Mouse (Mus musculus) embryonic facial prominence, embryonic 15.5 days (tissue): ENCODE measurements around the gene Ift52. TPM values are rescaled to one million over a fixed set of nuclear protein-coding genes. Genes with fewer than 3 reads are reported as not detected.

Experiments used
- ATAC-seq: fragments of 200-750 bp; cut with Nextera tagmentation; 2 replicates; pipeline ENCODE4 v1.8.0; 2017; ENCODE audit warnings: low read depth, moderate TSS enrichment; ENCODE audit not compliant: insufficient number of reproducible peaks, low FRiP score, low TSS enrichment
- H3K27ac ChIP-seq: fragments of 300-500 bp; sonication (generic); replicated peaks from 2 replicates; pipeline ENCODE4 v1.5.1; 2015; ENCODE audit warnings: mild to moderate bottlenecking, inconsistent platforms
- H3K27me3 ChIP-seq: fragments of 300-500 bp; sonication (generic); 2 replicates; pipeline ENCODE4 v1.6.1; 2015; ENCODE audit warnings: inconsistent platforms
- H3K36me3 ChIP-seq: fragments of 300-500 bp; sonication (generic); 2 replicates; pipeline ENCODE4 v1.6.1; 2015; ENCODE audit warnings: mild to moderate bottlenecking, inconsistent platforms
- H3K4me1 ChIP-seq: fragments of 300-500 bp; sonication (generic); 2 replicates; pipeline ENCODE4 v1.6.1; 2015; ENCODE audit warnings: inconsistent platforms
- H3K4me2 ChIP-seq: fragments of 300-500 bp; sonication (generic); replicated peaks from 2 replicates; pipeline ENCODE4 v1.6.1; 2015; ENCODE audit warnings: mild to moderate bottlenecking, inconsistent platforms
- H3K4me3 ChIP-seq: fragments of 300-500 bp; sonication (generic); replicated peaks from 2 replicates; pipeline ENCODE4 v1.5.1; 2015; ENCODE audit warnings: mild to moderate bottlenecking, inconsistent platforms
- H3K9ac ChIP-seq: fragments of 300-500 bp; sonication (generic); 2 replicates; pipeline ENCODE4 v1.6.1; 2015; ENCODE audit warnings: inconsistent platforms
- H3K9me3 ChIP-seq: fragments of 300-500 bp; sonication (generic); replicated peaks from 2 replicates; pipeline ENCODE4 v1.6.1; 2016; ENCODE audit warnings: inconsistent platforms
- WGBS: fragments of 180-500 bp; shearing (Covaris S2); methylation state at CpG from one replicate; pipeline ENCODE4 v1.1.7; 2015; 5-methylcytosine and 5-hydroxymethylcytosine counted together
- polyA plus RNA-seq: library from polyadenylated mRNA; unstranded; fragments of >200 nt; fragmentation: Nextera tagmentation; extraction: Ambion mirVana; gene quantifications from 2 replicates; pipeline ENCODE4 v1.2.1, GENCODE M21; 2015

Ift52 gene
- 45.3 and 51.7 TPM in 2 replicates for polyA plus RNA-seq

GRCm38 (mm10) chr2:163016916-163017743, at the start of gene Ift52:
Gene Ift52, plus strand, starts transcription at chr2:163017354.
- H3K27me3 ChIP-seq = no peaks in the 10 kb centered on the region
- peak within 1 kb of the TSS; percentile 99 for H3K4me3 ChIP-seq
- H3K4me2 ChIP-seq = peak within 1 kb of the TSS; percentile 53
- H3K36me3 ChIP-seq = no peaks in the 10 kb centered on the region
- H3K4me1 ChIP-seq = peaks cover 12% of the 10 kb centered on the region; the same call in 1 of the 2 replicates
- peak within 1 kb of the TSS; percentile 85 for H3K9ac ChIP-seq
- peak; percentile 92 for ATAC-seq
- WGBS = under 1% methylated on average over 57 of the region's 57 CpGs
- no peaks in the 10 kb centered on the region for H3K9me3 ChIP-seq
- H3K27ac ChIP-seq = peak within 1 kb of the TSS; percentile 79

DNA sequence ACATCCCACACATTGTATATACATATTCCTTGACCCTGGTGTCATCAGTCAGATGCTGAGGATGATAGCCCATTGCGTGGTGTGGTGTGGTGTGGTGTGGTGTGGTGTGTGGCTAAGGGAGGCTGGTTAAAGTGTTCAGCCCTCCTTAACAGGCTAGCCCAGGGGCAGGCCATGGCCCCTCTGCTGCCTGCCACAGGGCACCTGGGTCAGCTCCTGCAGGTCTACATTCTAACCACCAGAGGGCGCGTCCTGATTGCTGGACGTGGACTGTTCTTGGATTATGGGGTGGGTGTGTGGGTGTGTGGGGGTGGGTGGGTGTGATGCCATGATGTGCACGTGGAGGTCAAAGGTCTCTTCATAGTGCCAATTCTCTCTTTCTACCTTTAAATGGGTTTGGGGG, 48.8 kb upstream of the Ift52 start:
- no peak for ATAC-seq
- H3K4me3 ChIP-seq = no peak overlapping the region

DNA sequence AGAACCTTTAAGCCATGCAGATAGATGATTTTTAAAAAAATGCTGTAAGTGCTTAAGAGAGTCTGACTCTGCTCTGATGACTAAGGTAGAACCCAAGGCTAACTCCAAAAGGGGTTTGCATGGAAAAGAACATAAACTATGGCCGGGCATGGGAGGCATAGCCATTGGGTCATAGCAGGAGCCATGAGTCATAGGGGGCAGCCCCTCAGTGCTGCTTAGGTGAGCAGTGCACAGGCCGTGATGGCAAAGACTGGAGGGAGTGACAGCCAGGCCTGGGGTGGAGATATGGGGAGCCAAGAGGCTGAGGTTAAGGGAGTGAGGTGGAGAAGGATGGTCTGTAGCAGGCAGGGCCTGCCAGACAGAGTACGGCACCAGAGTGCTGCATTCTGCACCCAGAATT, 48.1 kb upstream of the Ift52 start:
- Histone ChIP-seq H3K36me3 (no peaks in the 10 kb centered on the region), H3K27me3 (no peaks in the 10 kb centered on the region), H3K4me3 (no peak overlapping the region), H3K4me2 (no peak overlapping the region), H3K27ac (no peak overlapping the region), H3K4me1 (peaks cover 10% of the 10 kb centered on the region), H3K9me3 (no peaks in the 10 kb centered on the region), H3K9ac (no peak overlapping the region)
- 85% methylated on average over 3 of the region's 3 CpGs for WGBS
- ATAC-seq = no peak

More for the DNA sequence above, 48.8 kb upstream of the Ift52 start:
- Histone ChIP-seq H3K4me2 (no peak overlapping the region), H3K9me3 (no peaks in the 10 kb centered on the region), H3K4me1 (peaks cover 2% of the 10 kb centered on the region), H3K36me3 (no peaks in the 10 kb centered on the region), H3K27me3 (no peaks in the 10 kb centered on the region), H3K9ac (no peak overlapping the region), H3K27ac (no peak overlapping the region)
- WGBS = 12% methylated on average over 5 of the region's 5 CpGs

GRCm38 (mm10) chr2:162970896-162971295, 46.3 kb upstream of the Ift52 start:
- no peak for ATAC-seq
- Histone ChIP-seq H3K4me2 (no peak overlapping the region), H3K27me3 (no peaks in the 10 kb centered on the region), H3K4me3 (no peak overlapping the region), H3K36me3 (no peaks in the 10 kb centered on the region), H3K27ac (no peak overlapping the region), H3K9me3 (no peaks in the 10 kb centered on the region), H3K9ac (no peak overlapping the region), H3K4me1 (peaks cover 23% of the 10 kb centered on the region)
- WGBS = 82% methylated on average over 6 of the region's 6 CpGs

DNA sequence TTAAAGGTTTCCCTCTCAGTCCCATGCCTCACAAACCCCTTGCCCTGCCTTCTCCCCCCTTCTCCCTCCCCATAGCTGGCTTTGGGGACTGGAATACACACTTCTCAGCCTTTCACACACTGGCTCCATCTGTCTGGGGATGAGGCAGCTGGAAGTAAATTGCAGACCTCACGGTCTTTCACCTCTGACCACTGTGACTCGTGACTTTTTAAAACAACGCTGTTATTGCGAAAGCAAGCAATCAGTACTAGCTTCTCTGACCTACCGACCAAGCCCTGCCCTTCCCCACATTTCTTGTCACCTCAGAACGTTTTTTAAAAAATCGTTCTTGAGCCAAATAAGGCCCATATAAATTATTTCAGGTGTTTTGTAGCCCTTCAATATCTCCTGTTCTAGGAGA, 44.4 kb upstream of the Ift52 start:
- ATAC-seq = no peak
- Histone ChIP-seq H3K9me3 (no peaks in the 10 kb centered on the region), H3K27me3 (no peaks in the 10 kb centered on the region), H3K27ac (no peak overlapping the region), H3K36me3 (no peaks in the 10 kb centered on the region), H3K4me2 (no peak overlapping the region), H3K4me1 (peaks cover 23% of the 10 kb centered on the region), H3K9ac (no peak overlapping the region), H3K4me3 (no peak overlapping the region)
- WGBS = 57% methylated on average over 7 of the region's 7 CpGs

GRCm38 (mm10) chr2:162973206-162973605, 43.9 kb upstream of the Ift52 start:
- H3K9ac ChIP-seq = no peak overlapping the region
- no peak overlapping the region for H3K4me2 ChIP-seq
- no peaks in the 10 kb centered on the region for H3K9me3 ChIP-seq
- ATAC-seq = no peak
- no peak overlapping the region for H3K4me3 ChIP-seq
- no peaks in the 10 kb centered on the region for H3K36me3 ChIP-seq
- H3K27me3 ChIP-seq = no peaks in the 10 kb centered on the region
- 65% methylated on average over 5 of the region's 5 CpGs for WGBS
- no peak overlapping the region for H3K27ac ChIP-seq
- peaks cover 23% of the 10 kb centered on the region for H3K4me1 ChIP-seq

DNA sequence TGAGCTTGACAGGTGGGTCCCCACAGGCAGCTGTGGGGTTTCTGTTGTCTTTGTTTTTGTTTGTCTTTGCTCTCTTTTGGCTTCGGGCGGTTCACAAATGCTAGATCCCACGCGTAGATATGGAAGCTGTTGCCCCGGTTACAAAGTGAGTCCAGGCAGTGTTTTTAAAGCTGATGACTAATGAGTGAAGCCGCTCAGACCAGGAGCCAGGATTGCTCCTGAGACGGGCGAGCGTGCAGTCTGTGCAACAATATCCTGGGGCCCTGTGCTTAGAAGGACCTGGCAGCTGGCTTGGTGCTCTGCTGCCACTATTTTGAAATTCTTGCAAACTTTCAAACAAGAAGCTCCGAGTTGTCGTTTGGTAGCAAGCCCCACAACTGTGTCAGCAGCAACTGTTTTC, 43.5 kb upstream of the Ift52 start:
- Histone ChIP-seq H3K9me3 (no peaks in the 10 kb centered on the region), H3K4me3 (no peak overlapping the region), H3K4me1 (peaks cover 23% of the 10 kb centered on the region), H3K27me3 (no peaks in the 10 kb centered on the region), H3K27ac (no peak overlapping the region), H3K4me2 (0 out of 2 replicates have a peak overlapping the region, but pooled peaks have one; percentile 6), H3K9ac (no peak overlapping the region), H3K36me3 (no peaks in the 10 kb centered on the region)
- 24% methylated on average over 11 of the region's 11 CpGs for WGBS
- ATAC-seq = no peak

DNA sequence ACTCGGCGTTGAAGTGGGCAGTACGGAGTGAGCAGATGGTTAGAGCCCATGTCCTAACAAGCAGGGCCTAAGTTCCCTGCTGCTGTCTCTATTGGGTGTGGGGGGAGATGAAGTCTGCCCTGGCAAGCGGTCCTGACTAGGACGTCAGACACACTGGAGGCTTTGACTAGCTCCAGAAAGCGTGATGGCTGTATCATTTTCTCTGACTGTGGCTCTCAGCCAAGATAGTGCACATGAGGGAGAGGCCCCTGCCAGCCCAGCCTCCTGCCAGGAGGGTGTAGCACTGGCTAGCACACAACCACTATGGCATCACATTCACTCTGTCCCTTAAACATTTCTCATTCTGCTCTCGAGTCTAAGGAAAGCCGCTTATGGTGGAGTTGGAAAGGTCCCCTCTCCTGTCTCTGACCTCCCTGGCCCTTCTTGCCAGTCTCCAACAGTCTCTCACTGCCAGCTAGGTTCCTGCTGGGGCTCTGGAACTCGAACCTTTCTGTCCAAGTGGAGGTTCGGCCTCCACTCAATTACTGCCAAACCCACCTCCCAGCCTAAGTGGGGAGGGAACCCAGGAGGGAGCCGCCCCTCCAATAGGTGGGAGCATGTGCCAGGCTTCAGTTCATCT, 41.9 kb upstream of the Ift52 start:
- H3K9ac ChIP-seq = no peak overlapping the region
- no peaks in the 10 kb centered on the region for H3K36me3 ChIP-seq
- H3K9me3 ChIP-seq = no peaks in the 10 kb centered on the region
- H3K4me1 ChIP-seq = peaks cover 23% of the 10 kb centered on the region
- 0 out of 2 replicates have a peak, but pooled peaks have one; percentile 41 for ATAC-seq
- no peak overlapping the region for H3K4me2 ChIP-seq
- H3K4me3 ChIP-seq = no peak overlapping the region
- 68% methylated on average over 11 of the region's 11 CpGs for WGBS
- H3K27me3 ChIP-seq = no peaks in the 10 kb centered on the region
- H3K27ac ChIP-seq = no peak overlapping the region

DNA sequence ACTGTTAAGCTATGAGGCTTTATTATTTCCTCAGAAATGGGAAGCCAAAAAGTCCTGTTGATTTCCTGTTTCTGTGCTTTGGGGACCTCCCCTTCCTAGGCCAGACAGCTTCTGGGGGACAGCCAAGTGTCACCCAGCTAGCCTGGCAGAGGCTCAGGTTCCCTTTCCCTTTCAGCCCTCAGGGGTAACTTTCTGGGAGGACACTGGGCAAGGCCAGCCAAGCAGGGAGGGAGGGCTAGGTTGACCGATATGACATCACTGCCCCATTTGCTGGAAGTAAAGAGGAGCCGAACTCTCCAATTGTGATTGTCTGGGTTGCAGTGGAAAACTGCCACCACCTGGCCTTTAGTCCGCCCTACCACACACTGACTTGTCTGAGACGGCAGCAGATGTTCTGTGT, 41.2 kb upstream of the Ift52 start:
- 57% methylated on average over 4 of the region's 4 CpGs for WGBS
- Histone ChIP-seq H3K4me1 (peaks cover 23% of the 10 kb centered on the region), H3K4me2 (no peak overlapping the region), H3K27ac (no peak overlapping the region), H3K36me3 (no peaks in the 10 kb centered on the region), H3K9ac (no peak overlapping the region), H3K9me3 (no peaks in the 10 kb centered on the region), H3K27me3 (no peaks in the 10 kb centered on the region), H3K4me3 (no peak overlapping the region)
- ATAC-seq = no peak

DNA sequence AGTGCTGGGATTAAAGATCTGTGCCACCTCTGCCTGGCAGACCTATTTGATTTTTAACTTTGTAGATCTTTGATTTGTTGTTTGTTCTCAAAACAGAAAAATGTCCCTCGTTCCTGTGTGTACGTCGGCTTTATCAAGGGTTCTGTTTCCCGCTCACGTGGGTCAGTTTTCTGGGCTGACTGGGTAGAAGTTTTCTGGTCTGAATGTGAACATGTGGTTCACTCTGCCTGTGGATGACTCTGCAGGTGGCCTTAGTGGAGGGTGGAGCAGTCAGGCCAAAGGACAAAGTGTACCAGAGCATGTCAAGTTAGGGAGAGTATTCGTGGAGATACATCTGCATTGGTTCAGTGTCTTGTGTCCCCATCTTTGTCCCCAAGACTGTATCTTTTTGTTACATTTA, 32.8 kb upstream of the Ift52 start:
- Histone ChIP-seq H3K36me3 (no peaks in the 10 kb centered on the region), H3K9me3 (no peaks in the 10 kb centered on the region), H3K4me1 (no peaks in the 10 kb centered on the region), H3K4me2 (no peak overlapping the region), H3K27me3 (no peaks in the 10 kb centered on the region), H3K4me3 (no peak overlapping the region), H3K27ac (no peak overlapping the region), H3K9ac (no peak overlapping the region)
- ATAC-seq = no peak
- WGBS = 91% methylated on average over 6 of the region's 6 CpGs

DNA sequence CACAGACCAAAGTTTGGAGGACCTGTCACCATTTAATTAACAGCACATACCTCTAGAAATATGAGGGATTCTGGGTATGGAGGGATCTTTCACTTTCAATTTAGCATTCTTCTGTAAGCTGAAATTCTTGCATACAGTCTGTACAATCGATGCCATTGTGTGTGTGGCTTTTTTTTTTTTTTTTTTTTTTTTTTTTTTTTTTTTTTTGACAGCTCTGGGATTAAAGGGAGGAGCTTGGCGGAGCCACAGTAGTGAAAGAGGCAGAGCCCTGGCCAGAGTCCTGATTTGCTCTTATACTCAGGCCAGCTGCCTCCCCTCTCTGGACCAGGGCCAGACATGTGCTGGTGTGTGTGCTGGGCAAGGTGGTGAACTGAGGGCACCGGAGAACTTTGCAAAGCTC, 31.2 kb upstream of the Ift52 start:
- ATAC-seq = peak; percentile 69; the same call in 1 of the 2 replicates
- Histone ChIP-seq H3K27ac (no peak overlapping the region), H3K9me3 (no peaks in the 10 kb centered on the region), H3K4me1 (no peaks in the 10 kb centered on the region), H3K4me2 (no peak overlapping the region), H3K4me3 (no peak overlapping the region), H3K27me3 (no peaks in the 10 kb centered on the region), H3K9ac (no peak overlapping the region), H3K36me3 (no peaks in the 10 kb centered on the region)
- 41% methylated on average over 3 of the region's 3 CpGs for WGBS
